Mouse (Mus musculus) liver, adult 2 months (tissue): ENCODE data around the gene Depdc5.

Experiments used
- CTCF ChIP-seq: fragments of 200-500 bp; IDR thresholded peaks from 2 replicates; pipeline ENCODE4 v1.5.1; 2011; ENCODE audit warnings: low read depth, low read length, control low read depth
- POLR2A ChIP-seq: fragments of 200-500 bp; IDR thresholded peaks from 2 replicates; pipeline ENCODE4 v1.6.1; 2011; ENCODE audit warnings: low read length, control low read depth; ENCODE audit not compliant: insufficient read depth; ENCODE audit errors: extremely low read depth

- TF ChIP-seq POLR2A (no peak), CTCF (no peak)
Measured at GRCm38 (mm10) chr5:32961616-32962015, 98.1 kb downstream of the Depdc5 start.
